Mouse (Mus musculus): ENCODE results near the gene Dock1.

- TF ChIP-seq POLR2A (IDR thresholded peaks at IDR 0.05; ENCODE audit: low read depth, low read length) (no peak), CTCF (conservative IDR thresholded peaks at IDR 0.05; ENCODE audit: insufficient read depth, insufficient read length, low read depth, low read length) (no peak)
These were observed 136.3 kb downstream of the Dock1 start for GRCm38 (mm10) chr7:134806799-134807198.
